Mouse (Mus musculus): ENCODE results near the gene Tex11. TPM values are rescaled to one million over a fixed set of nuclear protein-coding genes. Genes with fewer than 3 reads are reported as not detected.

Tex11 gene
- polyA plus RNA-seq (2015; fragmentation: Illumina TruSeq; extraction: RNeasy Lipid Tissue Mini Kit (QIAGEN cat#74804); ENCODE audit: insufficient read depth, low read depth, low replicate concordance), result not detected

GRCm38 (mm10) chrX:101059541-101059940, at the start of gene Tex11:
Tex11 (minus strand) TSS chrX:101059667.

GRCm38 (mm10) chrX:101085920-101086319, 26.5 kb upstream of the Tex11 start, which contains the start of gene Slc7a3:
Slc7a3 (minus strand) TSS chrX:101086020.

Other genes with a start within 250 kb of the Tex11 start
- gene Slc7a3, start 26.4 kb upstream of the Tex11 start, polyA plus RNA-seq (2015; fragmentation: Illumina TruSeq; extraction: RNeasy Lipid Tissue Mini Kit (QIAGEN cat#74804); ENCODE audit: insufficient read depth, low read depth, low replicate concordance), result 4.0 TPM
- gene Snx12, start 162.9 kb upstream of the Tex11 start, polyA plus RNA-seq (2015; fragmentation: Illumina TruSeq; extraction: RNeasy Lipid Tissue Mini Kit (QIAGEN cat#74804); ENCODE audit: insufficient read depth, low read depth, low replicate concordance), result 6.3 TPM
- gene Foxo4, start 194.9 kb upstream of the Tex11 start, polyA plus RNA-seq (2015; fragmentation: Illumina TruSeq; extraction: RNeasy Lipid Tissue Mini Kit (QIAGEN cat#74804); ENCODE audit: insufficient read depth, low read depth, low replicate concordance), result 6.7 TPM
- gene Gm614, start 204.3 kb upstream of the Tex11 start, polyA plus RNA-seq (2015; fragmentation: Illumina TruSeq; extraction: RNeasy Lipid Tissue Mini Kit (QIAGEN cat#74804); ENCODE audit: insufficient read depth, low read depth, low replicate concordance), result not detected
- gene Il2rg, start 208.6 kb upstream of the Tex11 start, polyA plus RNA-seq (2015; fragmentation: Illumina TruSeq; extraction: RNeasy Lipid Tissue Mini Kit (QIAGEN cat#74804); ENCODE audit: insufficient read depth, low read depth, low replicate concordance), result 4.7 TPM
- gene Gm20489, start 209.4 kb upstream of the Tex11 start, polyA plus RNA-seq (2015; fragmentation: Illumina TruSeq; extraction: RNeasy Lipid Tissue Mini Kit (QIAGEN cat#74804); ENCODE audit: insufficient read depth, low read depth, low replicate concordance), result not detected
- 35.1 TPM for gene Med12, start 214.4 kb upstream of the Tex11 start, polyA plus RNA-seq (2015; fragmentation: Illumina TruSeq; extraction: RNeasy Lipid Tissue Mini Kit (QIAGEN cat#74804); ENCODE audit: insufficient read depth, low read depth, low replicate concordance)
- gene Nlgn3, start 239.5 kb upstream of the Tex11 start, polyA plus RNA-seq (2015; fragmentation: Illumina TruSeq; extraction: RNeasy Lipid Tissue Mini Kit (QIAGEN cat#74804); ENCODE audit: insufficient read depth, low read depth, low replicate concordance), result 0.11 TPM

Data from pancreas, adult 10 weeks (tissue).